Mouse (Mus musculus): ENCODE data around the gene Prkn.

GRCm38 (mm10) chr17:11198134-11198533 lies 357.9 kb downstream of the Prkn start:
- TF ChIP-seq POLR2A (IDR thresholded peaks at IDR 0.05; ENCODE audit: borderline replicate concordance, extremely low read depth, insufficient read depth, insufficient read length, poor library complexity, severe bottlenecking) = no peak
- TF ChIP-seq CTCF (IDR thresholded peaks at IDR 0.05; ENCODE audit: borderline replicate concordance, extremely low read depth, insufficient read depth, insufficient read length) = no peak
